Mouse (Mus musculus) small intestine, adult 2 months (tissue): Measurements from ENCODE around the gene 2410015M20Rik.

Experiments
- CTCF ChIP-seq: fragments of 200-500 bp; IDR thresholded peaks from 2 replicates; pipeline ENCODE4 v1.5.1; 2012; ENCODE audit warnings: low read depth, mild to moderate bottlenecking, control low read depth, inconsistent platforms, low read length, moderate library complexity, mixed read lengths; ENCODE audit not compliant: insufficient replicate concordance, insufficient read length; ENCODE audit errors: extremely low read depth
- POLR2A ChIP-seq: fragments of 200-500 bp; IDR thresholded peaks from 2 replicates; pipeline ENCODE4 v1.6.1; 2012; ENCODE audit warnings: low read depth, mild to moderate bottlenecking, control low read depth, inconsistent platforms, low read length, moderate library complexity

GRCm38 (mm10) chr17:56583611-56584256, 25.8 kb downstream of the 2410015M20Rik start:
- TF ChIP-seq POLR2A (no peak), CTCF (no peak)
